Mouse (Mus musculus) megakaryocyte, embryonic 14.5 days (primary cell): Measurements from ENCODE around the gene Mta3.

Source experiments
- FLI1 ChIP-seq: IDR thresholded peaks from 2 replicates; pipeline ENCODE4 v1.6.1; 2012; ENCODE audit warnings: low read length, inconsistent platforms, mixed read lengths
- GATA1 ChIP-seq: IDR thresholded peaks from 3 replicates; pipeline ENCODE4 v1.6.1; 2012; ENCODE audit warnings: mixed read lengths, low read length, inconsistent platforms, borderline replicate concordance

DNA sequence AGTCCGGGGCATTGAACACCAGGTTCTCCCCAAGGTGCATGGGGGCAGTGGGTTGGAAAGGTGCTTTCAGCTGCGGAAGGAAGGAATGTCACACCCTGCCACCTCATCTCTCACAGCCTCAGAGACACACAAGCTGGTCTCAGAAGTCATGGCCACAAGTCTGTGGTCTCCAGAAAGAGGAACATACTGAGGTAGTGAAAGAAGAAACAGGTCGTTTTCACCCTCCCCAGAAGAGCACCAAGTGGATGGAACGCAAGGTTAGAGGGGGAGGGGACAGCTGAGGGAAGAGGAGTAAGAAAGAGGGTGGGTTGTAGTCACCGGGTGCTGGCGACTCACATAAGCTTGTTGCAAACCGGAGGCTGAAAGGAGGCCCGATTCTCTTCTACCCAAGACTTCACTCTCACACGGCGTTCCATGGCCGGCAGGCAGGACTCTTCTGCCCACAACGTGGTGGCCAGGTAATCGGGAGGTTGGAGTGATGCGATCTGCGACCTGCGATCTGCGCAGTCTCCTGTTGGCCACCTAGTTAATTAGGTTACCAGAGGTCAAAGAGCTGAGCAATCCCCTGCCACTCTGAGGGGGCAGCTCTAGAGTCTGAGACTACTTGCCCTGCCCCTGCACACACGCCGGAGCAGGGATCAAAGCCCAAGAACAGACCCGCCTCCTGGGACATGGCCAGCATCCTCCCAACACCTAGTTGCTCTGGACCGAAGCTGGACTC, 140.5 kb downstream of the Mta3 start:
- TF ChIP-seq GATA1, result no peak
- TF ChIP-seq FLI1, result no peak
